Mouse (Mus musculus) layer of hippocampus, adult 9-10 months (tissue): Measurements from ENCODE around the gene Arhgap1.
"Not testable (repeated sequence)": the region's sequence is repeated elsewhere in the genome, so short reads cannot be mapped to it uniquely, and the experiment has no call there.

Experiments used
- DNase-seq: peaks from one replicate; pipeline ENCODE4 v3.0.0; 2022; ENCODE audit warnings: low spot score

The Arhgap1 gene

DNA sequence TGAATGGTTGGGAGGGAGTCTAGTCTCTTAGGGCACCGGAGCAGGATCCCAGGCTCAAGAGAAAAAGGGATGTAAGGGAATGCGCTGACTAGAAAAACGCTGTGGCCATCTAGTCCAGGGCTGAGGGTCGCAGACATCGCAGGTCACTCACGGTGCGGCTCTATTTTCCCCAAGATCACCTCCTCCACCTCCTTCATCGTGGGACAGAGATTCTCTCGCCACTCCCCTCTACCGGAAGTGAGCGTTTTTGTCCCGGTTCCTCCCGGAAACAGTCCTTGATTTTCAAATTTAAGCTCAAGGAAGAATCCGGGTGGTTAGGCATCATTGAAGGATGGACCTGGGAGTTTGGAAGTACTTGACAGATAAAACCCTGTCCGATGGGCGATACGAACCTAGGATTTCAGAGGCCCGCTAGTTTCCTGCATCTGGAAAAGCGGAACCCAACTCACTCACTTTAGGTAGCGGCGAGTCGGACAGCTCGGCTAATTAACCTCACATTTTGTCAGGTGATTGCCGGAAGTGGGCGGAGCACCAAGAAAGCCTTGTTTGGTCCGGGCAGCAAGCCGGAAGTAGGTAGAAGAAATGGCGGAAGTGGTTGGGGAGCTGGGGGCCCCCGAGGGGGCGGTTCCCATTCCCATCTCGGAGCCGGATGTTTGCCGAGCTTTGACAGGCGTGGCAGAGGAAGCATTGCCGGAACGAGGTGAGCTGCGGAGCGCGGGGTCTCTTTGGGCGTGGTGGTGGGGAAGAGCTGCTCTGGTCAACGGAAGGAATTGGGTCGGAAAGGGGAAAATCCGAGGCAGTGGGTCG, at the start of gene Arhgap1, which contains the start of gene Zfp408:
TSS of gene Arhgap1 (plus strand) at position 308 of the 807 bp plus-strand sequence.
TSS of gene Zfp408 (minus strand) at position 239 of the 807 bp plus-strand sequence.
- DNase-seq = peak; percentile 96

DNA sequence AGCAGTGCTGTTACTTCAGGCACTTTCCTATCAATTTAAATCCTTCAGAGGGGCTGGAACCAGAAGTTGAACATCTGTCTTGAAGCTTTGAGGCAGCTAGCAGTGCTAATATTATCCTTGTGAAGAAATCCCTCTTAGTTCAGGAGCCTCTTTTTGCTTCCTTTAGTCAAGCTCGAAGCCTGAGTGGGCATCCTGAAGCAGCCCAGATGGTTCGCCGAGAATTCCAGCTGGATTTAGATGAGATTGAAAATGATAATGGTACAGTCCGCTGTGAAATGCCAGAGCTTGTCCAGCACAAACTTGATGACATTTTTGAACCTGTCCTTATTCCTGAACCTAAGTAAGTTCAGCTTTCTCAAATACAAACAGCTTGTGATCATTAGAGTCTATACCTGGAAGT, 49.2 kb upstream of the Arhgap1 start:
- DNase-seq = peak; percentile 12

DNA sequence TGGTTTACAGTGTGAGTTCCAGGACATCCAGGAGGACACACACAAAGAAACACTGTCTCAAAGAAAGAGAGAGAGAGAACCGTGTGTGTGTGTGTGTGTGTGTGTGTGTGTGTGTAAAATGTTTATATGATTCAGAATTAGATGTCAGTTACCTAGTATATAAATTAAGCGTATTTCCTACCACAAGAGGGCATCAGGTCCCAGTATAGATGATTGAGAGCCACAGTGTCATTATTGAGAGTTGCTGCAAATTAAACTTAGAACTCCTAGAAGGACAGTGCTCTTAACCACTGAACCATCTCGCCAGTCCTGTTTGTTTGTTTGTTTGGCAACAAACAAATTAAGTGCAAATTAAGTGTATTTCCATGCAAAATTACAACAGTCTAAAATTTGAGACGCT, 47.3 kb upstream of the Arhgap1 start:
- DNase-seq = no peak

DNA sequence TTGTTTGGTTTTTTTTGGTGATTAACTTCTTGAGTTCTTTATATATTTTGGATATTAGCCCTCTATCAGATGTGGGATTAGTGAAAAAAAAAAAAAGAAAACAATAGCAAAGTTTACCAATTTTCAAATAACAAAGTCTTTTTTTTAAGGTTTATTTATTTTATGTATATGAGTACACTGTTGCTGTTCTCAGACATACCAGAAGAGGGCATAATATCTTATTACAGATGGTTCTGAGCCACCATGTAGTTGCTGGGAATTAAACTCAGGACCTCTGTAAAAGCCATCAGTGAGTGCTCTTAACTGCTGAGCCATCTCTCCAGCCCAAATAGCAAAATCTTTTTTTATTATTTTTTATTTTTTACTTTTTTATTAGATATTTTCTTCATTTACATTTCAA, 40.3 kb upstream of the Arhgap1 start:
- not testable (repeated sequence) for DNase-seq

DNA sequence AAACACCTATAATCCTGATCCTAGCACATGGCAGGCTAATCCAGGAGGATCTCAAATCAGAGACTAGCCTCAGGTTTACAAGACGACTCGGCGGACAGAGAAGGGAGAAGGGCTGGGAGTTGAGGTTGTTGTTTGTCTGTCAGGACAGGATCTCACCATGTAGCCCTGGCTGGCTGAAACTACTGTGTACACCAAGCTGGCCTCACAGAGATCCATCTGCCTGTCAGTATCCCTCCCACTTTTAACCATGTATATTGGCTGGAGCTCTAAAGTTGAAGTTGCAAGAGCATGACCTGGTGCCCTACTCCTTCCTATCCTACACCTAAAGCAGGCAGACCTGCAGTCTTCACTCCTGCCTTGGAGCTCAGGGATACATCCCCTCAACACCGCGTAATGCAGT, 27.3 kb upstream of the Arhgap1 start:
- DNase-seq = no peak

DNA sequence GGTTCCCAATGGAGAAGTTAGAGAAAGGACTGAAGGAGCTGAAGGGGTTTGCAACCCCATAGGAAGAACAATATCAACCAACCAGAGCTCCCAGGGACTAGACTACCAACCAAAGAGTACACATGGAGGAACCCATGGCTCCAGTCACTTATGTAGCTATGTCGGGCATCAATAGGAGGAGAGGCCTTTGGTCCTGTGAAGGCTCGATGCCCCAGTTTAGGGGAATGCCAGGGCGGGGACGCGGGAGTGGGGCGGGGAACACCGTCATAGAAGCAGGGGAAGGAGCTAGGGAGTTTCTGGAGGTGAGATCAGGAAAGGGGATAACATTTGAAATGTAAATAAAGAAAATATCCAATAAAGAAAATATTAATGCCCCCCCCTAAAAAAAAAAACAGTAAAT, 26.3 kb upstream of the Arhgap1 start:
- DNase-seq = not testable (repeated sequence)

DNA sequence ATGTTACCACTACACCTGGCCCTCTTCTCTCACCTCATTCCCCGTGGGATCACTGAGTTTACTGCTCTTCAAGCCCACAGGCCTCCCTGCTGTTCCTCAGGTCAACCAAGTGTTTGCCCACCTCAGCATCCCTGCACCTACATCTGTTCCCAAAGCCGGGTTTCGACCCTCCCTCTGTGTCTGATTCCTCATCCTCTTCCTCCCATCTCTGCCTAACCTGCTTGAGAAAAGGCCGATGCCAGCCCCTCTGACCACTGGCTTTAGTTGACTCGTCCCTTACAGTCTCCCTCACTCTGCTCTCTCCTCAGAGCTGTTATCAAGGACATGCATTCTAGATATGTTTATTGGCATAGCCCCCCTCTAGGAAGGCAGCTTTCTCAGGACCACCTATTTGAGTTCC, 22.2 kb upstream of the Arhgap1 start:
- DNase-seq = no peak

DNA sequence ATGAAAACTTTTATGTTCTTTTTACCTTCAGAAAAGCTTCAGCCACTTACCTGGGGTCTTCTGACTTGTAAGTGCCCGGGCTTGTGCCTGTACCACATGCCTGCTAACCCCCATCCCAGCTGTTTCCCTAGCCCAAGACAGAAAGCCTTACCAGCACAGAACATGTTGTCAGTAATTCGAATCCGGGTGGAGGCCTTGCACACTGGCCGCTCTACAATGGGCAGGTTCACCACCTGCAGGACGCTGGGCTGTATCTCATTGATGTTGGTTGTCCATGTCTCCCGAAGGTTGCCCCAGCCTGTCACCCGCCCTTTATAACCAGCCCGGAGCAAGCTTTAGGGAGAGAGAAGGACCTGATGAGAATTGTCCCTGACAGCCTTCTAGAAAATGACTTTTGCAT, 21.5 kb upstream of the Arhgap1 start:
- no peak for DNase-seq

DNA sequence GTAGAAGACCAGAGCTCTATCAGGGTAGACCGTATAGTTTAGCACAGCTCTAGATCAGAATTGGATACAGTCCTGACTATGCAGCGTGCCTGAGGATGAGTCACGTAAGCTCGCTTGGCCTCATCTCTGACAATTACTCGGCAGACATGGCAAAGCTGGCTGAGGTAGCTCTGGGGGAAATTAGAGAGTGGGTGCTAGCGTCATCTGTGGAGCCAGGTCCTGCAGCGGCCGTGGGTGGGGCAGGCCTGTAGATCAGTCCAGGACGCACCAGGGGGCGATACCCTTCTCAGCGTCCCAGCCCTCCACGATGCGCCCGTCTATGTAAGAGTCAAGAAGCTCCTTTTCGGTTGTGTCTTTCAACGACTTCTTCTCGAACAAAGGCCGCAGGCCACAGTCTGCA, 20.0 kb upstream of the Arhgap1 start:
- DNase-seq = no peak

DNA sequence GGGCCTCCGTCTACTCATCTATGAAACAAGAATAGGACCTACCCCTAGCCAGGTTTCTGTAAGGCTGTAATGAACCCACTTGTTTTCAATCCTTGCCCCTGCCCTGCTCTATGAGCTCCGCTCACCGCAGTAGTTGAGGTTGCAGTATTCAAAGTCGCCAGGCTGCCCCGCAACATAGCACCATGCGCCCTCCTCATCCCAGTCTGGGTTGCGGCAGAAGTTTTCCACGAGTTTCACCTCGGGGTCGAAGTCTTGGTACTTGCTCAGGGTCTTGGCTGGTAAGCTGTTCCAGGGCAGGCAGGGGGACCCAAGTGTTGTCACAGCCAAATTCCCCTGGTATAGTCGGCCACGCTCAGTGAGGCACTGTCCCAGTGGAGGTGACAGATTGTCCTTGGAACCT, 19.3 kb upstream of the Arhgap1 start:
- no peak for DNase-seq

DNA sequence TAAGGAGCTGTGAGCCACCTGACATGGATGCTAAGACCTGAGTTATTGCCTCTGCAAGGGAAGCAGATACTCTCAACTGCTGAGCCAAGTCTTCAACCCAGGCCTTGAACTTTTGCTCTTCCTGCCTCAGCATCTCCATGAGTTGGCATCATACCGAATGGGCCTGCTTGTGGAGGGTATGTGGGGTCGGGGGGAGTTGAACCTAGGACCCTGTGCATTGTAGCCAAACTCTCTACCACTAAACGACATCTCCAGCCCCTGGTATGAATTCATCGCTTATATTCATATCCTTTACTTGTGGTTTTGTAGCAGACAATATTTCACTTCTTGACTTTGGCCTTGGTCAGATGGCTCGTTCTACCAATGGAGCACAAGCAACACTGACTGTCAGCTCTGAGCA, 17.8 kb upstream of the Arhgap1 start:
- DNase-seq = no peak

DNA sequence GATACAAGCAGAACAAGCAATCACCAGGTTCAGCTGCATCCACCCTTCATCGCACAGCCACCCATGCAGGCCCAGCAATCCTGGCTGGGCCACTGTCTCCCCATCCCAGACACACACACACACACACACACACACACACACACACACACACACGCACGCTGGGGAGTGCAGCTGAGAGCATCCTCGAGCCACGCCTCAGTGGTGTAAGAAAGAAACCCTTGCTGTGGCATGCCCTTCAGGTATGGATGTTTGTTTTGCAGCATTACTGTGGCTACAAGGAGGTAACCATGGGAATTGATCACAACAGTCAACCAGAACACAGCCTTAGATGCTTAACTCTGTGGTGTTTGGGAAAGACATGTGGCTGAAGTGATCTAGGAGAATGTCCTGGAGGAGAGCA, 17.3 kb upstream of the Arhgap1 start:
- DNase-seq = no peak

DNA sequence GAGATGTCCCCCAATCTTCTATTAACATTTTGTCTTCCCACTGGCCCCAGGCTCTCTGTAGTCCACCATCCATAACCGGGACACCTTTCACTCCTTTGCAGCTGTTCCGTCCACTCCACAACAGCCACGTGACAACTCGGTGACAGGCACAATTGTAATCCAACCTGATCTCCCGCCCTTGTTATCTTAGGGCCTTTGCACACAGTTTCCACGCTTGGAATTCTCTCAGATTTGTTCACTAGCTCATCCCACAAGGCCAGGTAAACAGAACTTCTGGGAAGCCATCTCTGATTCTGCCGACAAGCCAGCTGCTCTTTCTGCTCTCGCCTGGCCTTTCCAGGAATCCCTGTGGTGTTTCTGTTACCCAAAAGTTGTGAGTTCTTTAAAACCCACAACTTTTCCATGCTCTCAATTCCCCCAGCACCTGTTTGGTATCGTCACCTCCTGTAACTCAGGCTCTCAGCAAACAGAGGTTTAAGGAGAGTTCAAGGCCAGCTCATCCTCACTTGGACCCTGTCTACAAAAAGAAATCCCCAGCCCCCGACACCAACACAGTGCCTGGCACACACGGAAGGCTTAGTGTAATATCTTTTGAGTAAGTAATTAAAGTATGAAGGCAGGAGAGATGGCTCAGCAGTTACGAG, 16.2 kb upstream of the Arhgap1 start:
- no peak for DNase-seq

DNA sequence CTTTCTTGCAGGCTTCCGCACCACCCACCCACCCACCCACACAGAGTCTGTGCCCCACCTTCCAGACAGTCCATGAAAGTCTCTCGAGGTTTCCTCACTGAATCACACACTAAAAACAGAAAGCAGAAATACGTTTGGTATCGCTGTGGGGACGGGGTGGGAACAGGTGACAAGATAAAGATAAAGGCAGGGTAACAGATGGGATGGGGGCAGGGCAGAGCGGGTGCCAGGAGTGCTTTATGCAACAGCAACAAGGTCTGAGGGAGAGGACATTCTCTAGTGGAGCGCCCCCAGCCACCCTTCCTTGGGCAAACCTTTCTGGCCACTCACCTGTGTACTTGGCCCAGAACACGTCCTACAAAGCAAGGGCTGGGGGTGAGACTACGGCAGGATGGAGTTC, 14.8 kb upstream of the Arhgap1 start:
- no peak for DNase-seq

DNA sequence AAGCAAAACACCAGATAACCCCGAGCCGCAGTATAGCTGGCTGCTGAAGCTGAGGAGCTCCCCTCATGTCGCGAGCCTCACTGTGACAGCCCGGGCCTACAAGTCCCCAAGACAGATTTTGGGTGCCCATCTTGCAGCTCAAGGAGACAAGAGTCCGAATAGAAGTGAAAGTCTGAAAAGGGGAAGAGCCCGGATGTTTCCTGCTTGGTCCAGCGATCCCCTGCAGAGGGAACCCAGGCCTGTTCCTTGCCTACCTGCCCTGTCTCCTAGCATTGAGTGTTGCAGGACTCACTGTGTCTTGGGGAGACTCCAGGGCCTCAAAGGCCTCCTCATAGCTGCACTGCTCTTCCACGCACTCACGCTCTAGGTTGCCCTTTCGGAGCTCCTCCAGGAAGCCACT, 14.2 kb upstream of the Arhgap1 start:
- DNase-seq = no peak

DNA sequence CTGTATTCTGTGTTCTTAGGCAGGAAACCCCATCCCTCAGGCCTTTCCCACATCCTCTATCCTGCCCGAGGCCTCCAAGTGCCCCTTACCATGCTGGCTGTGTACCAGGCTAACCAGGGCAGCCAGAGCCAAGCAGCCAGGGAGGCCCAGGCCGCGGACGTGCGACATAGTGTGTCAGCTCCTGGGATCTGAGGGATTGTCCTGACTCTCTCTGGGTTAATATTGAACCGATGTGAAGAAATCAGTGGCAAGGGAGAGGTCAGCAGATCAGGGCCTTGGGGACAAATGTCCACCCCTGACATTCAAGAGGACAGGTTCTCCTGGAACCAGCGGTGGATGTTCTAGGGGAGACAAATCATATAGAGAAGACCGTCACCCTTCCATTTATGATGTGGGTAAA, 13.4 kb upstream of the Arhgap1 start, which contains the start of gene F2:
TSS of gene F2 (minus strand) at position 186 of the 400 bp plus-strand sequence.
- DNase-seq = no peak

DNA sequence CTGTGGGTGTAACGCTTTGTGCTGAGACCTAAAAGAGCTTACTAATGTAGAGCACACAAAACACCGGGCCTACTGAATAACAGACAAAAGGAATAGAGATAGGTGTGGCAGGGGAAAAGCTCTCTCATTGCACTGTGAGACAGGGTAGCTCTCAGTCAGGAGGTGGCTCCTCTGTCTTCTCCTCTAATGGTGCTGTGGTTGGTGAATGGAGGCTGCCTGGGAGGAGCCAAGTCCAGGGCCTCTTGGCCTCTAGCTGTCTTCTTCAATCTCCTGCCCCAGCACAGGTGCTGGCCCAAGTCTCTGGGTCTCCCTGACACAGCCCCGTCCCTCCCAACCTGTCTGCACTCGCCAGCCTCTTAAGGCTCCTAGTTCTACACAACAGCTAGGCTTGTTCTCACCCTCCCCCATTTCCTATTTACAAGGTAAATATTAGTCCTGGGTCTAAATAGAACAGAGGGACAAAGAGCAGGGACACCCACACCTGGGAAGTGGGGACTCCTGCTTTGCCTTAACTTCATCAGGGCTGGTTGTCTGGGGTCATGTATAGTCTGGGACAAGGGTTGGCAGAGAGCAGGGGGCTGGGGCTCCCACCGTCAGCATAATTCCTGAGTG, 12.8 kb upstream of the Arhgap1 start:
- no peak for DNase-seq

DNA sequence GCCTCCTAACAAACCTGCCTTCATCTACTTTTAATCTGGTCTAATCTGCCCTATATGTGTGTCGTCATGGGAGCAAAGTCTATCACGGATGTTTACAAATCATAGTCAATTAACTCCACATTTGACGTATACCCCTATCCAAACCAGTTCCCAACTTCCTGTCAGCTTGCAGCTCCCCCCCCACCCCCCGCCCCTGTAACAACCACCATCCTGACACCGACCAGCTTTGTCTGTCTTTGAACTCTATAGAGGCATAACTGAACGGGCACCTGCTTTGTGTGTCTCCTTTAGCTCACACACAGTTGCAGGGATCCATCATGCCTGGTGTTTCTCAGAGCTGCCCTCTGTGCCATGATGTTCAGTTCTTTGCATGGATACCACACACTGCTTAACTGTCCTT, 10.7 kb upstream of the Arhgap1 start:
- no peak for DNase-seq

DNA sequence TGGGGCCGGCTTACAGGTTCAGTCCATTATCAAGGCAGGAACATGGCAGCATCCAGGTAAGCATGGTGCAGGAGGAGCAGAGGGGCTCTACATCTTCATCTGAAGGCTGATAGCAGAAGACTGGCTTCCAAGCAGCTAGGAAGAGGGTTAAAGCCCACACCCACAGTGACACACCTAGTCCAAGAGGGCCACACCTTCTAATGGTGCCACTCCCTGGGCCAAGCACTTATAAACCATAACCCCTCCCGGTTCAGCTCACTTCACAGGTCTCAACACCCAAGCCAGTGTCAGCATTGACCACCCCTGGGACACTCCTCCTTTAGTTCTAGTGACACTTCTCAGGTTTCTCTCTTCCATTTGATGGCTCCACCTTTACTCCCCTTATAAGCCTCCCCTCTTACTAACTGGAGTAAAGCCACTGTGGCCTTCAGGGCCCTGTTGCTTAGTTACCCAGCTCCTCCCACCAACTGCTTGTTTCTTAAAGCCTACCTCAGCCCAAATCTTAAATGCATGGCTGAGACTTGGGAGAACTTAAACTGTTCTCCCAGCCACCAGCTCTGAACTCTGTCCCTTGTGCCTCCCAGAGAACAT, 6.7 kb upstream of the Arhgap1 start:
- DNase-seq = no peak

DNA sequence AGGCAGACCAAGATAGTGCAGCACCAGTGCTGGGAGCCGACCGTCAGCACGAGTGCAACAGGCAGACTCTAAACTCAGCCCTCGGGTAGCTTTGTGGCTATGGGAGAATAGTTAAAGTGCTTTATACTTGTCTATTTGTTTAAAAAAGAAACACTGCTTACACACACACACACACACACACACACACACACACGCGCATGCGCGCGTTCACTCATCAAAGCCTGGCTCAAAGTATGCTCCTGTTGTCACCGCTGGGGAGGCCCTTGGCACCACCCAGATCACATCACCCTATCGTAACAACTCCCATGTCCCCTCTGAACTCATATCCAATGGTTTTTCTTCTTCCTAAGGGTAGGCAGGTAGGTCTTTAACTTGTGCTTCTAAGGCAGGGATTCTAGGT, 5.6 kb upstream of the Arhgap1 start:
- DNase-seq = no peak

DNA sequence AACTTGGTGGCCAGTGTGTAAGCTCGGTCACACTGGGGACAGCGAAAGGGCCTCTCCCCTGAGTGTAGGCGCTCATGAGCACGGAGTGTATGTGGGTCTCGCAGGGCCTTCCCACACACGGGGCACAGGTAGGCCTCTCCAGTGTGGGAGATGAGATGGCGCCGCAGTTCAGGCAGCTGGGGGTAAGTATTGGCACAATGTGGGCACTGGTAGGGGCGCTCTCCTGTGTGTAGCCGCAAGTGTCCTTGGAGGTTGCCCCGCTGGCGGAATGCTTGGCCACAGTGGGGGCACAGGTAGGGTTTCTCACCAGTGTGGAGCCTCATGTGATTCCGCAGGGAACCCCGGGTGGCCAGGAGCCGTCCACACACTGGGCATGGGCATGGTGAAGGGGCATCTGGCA, 4.3 kb upstream of the Arhgap1 start:
- no peak for DNase-seq

DNA sequence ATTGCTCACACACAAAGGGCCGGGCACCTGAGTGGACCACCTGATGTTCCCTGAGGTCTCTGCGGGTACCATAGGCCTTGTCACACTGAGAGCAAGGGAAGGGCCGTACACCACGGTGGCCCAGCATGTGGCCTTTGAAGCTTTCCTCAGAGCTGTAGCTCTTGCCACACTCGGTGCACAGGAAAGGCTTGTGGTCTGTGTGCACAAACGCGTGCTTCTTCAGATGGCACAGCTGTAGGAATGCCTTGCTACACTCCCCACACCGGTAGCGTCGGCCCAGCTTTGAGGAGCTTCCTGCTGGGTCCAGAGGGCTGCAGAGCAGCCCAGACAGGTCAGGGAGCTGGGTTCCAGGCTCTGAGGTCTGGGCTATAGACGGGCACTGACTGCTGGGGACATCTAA, 3.8 kb upstream of the Arhgap1 start:
- DNase-seq = no peak

DNA sequence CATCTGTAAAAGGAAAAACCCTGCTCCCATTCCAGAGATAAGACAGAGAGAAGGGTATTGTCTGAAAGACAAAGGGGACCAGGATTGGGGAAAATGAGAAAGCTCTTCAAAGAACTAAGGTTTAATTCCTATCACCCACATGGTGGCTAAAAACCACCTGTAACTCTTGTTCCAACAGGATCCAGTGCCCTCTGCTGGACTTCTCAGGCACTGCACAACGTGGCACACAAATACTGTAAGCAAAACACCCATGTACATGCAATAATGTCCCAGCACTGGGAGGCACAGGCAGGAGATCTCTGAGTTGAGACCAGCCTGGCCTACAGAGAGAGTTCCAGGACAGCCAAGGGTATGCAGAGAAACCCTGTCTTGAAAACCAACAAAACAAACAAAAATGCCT, 2.9 kb upstream of the Arhgap1 start:
- no peak for DNase-seq
